Comparison of ENCODE assay signal across 10 mouse cellular contexts in the genomic region with DNA sequence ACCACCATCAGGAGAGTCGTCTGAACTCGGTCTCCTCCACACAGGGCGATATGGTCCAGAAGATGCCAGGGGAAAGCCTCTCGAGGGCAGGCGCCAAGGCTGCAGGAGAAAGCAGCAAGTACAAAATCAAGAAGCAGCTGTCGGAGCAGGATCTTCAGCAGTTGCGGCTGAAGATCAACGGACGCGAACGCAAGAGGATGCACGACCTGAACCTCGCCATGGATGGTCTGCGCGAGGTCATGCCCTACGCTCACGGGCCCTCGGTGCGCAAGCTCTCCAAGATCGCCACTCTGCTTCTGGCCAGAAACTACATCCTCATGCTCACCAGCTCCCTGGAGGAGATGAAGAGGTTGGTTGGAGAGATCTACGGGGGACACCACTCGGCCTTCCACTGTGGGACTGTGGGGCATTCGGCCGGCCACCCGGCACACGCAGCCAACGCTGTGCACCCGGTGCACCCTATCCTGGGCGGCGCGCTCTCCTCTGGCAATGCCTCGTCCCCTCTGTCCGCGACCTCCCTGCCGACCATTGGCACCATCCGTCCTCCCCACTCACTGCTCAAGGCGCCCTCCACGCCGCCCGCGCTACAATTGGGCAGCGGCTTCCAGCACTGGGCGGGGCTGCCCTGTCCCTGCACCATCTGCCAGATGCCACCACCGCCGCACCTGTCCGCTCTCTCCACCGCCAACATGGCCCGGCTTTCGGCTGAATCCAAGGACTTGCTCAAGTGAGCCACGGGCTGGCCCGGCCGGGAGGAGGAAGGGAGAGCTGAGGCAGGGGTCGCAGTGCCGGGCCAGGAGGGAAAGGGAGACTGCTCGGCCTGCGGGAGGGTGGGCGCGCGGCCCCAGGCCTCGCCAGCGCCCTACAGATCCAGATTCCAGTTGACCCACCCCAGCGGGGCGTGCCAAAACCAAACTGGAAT. TPM values are rescaled to one million over a fixed set of nuclear protein-coding genes. Genes with fewer than 3 reads are reported as not detected.
DNase-seq lines count a peak whose midpoint lies in the region; ATAC-seq and TF ChIP-seq lines count a peak whose summit lies in the region.
"Had no signal": no experiment of that assay in that cellular context is flagged by ENCODE, and none has a peak within 500 bp of the region (broad histone marks: within the 10 kb centered on the region; RNA-seq: fewer than 3 reads in every experiment).

No protein-coding gene starts in this region.

- H3K4me2 ChIP-seq in lung, embryonic 16.5 days (ENCODE audit: low read depth, low read length): no peak overlapping the region
- H3K4me2 ChIP-seq in intestine, postnatal 0 days (replicated peaks; ENCODE audit: low read depth): 0 out of 2 replicates have a peak overlapping the region, but pooled peaks have one; percentile 21
- H3K4me2 ChIP-seq in stomach, embryonic 16.5 days (ENCODE audit: low read depth, low read length): peak overlapping the region; percentile 27; the same call in 1 of the 2 replicates

- no peak for ATAC-seq in lung, embryonic 16.5 days (ENCODE audit: low read depth)
- ATAC-seq in intestine, postnatal 0 days: no peak
- ATAC-seq in stomach, embryonic 16.5 days (ENCODE audit: insufficient read depth, low FRiP score): no peak

- H3K36me3 ChIP-seq in lung, embryonic 16.5 days (ENCODE audit: control insufficient read depth, insufficient read depth, low read length): no peaks in the 10 kb centered on the region
- no peaks in the 10 kb centered on the region for H3K36me3 ChIP-seq in forebrain, embryonic 10.5 days (replicated peaks)
- H3K36me3 ChIP-seq in intestine, postnatal 0 days (ENCODE audit: control insufficient read depth, insufficient read depth): no peaks in the 10 kb centered on the region
- no peaks in the 10 kb centered on the region for H3K36me3 ChIP-seq in stomach, embryonic 16.5 days (ENCODE audit: control insufficient read depth, insufficient read depth, low read length)

- DNase-seq in lung, postnatal 10 days: no peak
- DNase-seq in forebrain, embryonic 10.5 days (ENCODE audit: extremely low spot score, low spot score): peak; percentile 57
- DNase-seq in gastrocnemius, postnatal 4 days (ENCODE audit: low spot score in 2 of 2): no peak
- no peak for DNase-seq in layer of hippocampus, postnatal 10 days (ENCODE audit: low spot score in 2 of 2)
- DNase-seq: adrenal gland, postnatal 14 days had no signal

- peaks cover 94% of the 10 kb centered on the region for H3K27me3 ChIP-seq in lung, embryonic 16.5 days (ENCODE audit: control insufficient read depth, insufficient read depth, low read depth, low read length)
- peaks cover 100% of the 10 kb centered on the region for H3K27me3 ChIP-seq in forebrain, embryonic 10.5 days (ENCODE audit: poor library complexity, severe bottlenecking)
- peaks cover 99% of the 10 kb centered on the region for H3K27me3 ChIP-seq in intestine, postnatal 0 days (replicated peaks; ENCODE audit: control insufficient read depth, insufficient read depth, low read length)
- H3K27me3 ChIP-seq in stomach, embryonic 16.5 days (ENCODE audit: control insufficient read depth, insufficient read depth, low read length): peaks cover 86% of the 10 kb centered on the region

- under 1% methylated on average over 63 of the region's 63 CpGs for WGBS in lung, embryonic 16.5 days
- under 1% methylated on average over 63 of the region's 63 CpGs for WGBS in forebrain, embryonic 10.5 days
- WGBS in intestine, postnatal 0 days: under 1% methylated on average over 63 of the region's 63 CpGs
- WGBS in stomach, embryonic 16.5 days: 2% methylated on average over 63 of the region's 63 CpGs

- no peaks in the 10 kb centered on the region for H3K4me1 ChIP-seq in lung, embryonic 16.5 days (replicated peaks; ENCODE audit: control insufficient read depth, insufficient read depth, low read length)
- H3K4me1 ChIP-seq in forebrain, embryonic 10.5 days: peaks cover 33% of the 10 kb centered on the region
- no peaks in the 10 kb centered on the region for H3K4me1 ChIP-seq in intestine, postnatal 0 days (replicated peaks; ENCODE audit: control insufficient read depth, insufficient read depth, low read length)
- no peaks in the 10 kb centered on the region for H3K4me1 ChIP-seq in stomach, embryonic 16.5 days (ENCODE audit: control insufficient read depth, insufficient read depth, low read length)

- no peaks in the 10 kb centered on the region for H3K9me3 ChIP-seq in lung, embryonic 16.5 days (ENCODE audit: control insufficient read depth, low read length)
- no peaks in the 10 kb centered on the region for H3K9me3 ChIP-seq in forebrain, embryonic 10.5 days
- H3K9me3 ChIP-seq in intestine, postnatal 0 days (ENCODE audit: control insufficient read depth): no peaks in the 10 kb centered on the region
- no peaks in the 10 kb centered on the region for H3K9me3 ChIP-seq in stomach, embryonic 16.5 days (replicated peaks; ENCODE audit: control insufficient read depth, low read length)

- H3K27ac ChIP-seq in lung, embryonic 16.5 days (ENCODE audit: low read length): no peak overlapping the region
- peak overlapping the region; percentile 26; the same call in 1 of the 2 replicates for H3K27ac ChIP-seq in forebrain, embryonic 10.5 days
- no peak overlapping the region for H3K27ac ChIP-seq in intestine, postnatal 0 days (ENCODE audit: low read depth, low read length)
- H3K27ac ChIP-seq in stomach, embryonic 16.5 days (ENCODE audit: low read length): no peak overlapping the region

- H3K4me3 ChIP-seq in lung, embryonic 16.5 days (ENCODE audit: low read length): 0 out of 2 replicates have a peak overlapping the region, but pooled peaks have one; percentile 4
- peak overlapping the region; percentile 47 for H3K4me3 ChIP-seq in forebrain, embryonic 10.5 days
- 0 out of 2 replicates have a peak overlapping the region, but pooled peaks have one; percentile 2 for H3K4me3 ChIP-seq in intestine, postnatal 0 days (ENCODE audit: low read depth, low read length)
- H3K4me3 ChIP-seq in stomach, embryonic 16.5 days (replicated peaks; ENCODE audit: low read length): peak overlapping the region; percentile 2; the same call in 1 of the 2 replicates

- no peak overlapping the region for H3K9ac ChIP-seq in lung, embryonic 16.5 days (ENCODE audit: low read length)
- no peak overlapping the region for H3K9ac ChIP-seq in intestine, postnatal 0 days (ENCODE audit: low read depth, low read length)
- no peak overlapping the region for H3K9ac ChIP-seq in stomach, embryonic 16.5 days (ENCODE audit: low read length)

- no peak for TF ChIP-seq CTCF in intestine, postnatal 0 days (IDR thresholded peaks at IDR 0.05; ENCODE audit: low read depth)

RNA-seq across cellular contexts. Expression of gene Olig3, which starts 0.6 kb away (rescaled TPM):
- polyA plus RNA-seq in lung, embryonic 16.5 days (2015; fragmentation: Nextera tagmentation; extraction: Ambion mirVana): not detected in 2 replicates
- 2.1 and 8.1 TPM in 2 replicates for polyA plus RNA-seq in forebrain, embryonic 10.5 days (2016; fragmentation: Nextera tagmentation; extraction: Ambion mirVana)
- not detected in 2 replicates for polyA plus RNA-seq in intestine, postnatal 0 days (2015; fragmentation: Nextera tagmentation; extraction: Ambion mirVana)
- not detected in 2 replicates for polyA plus RNA-seq in stomach, embryonic 16.5 days (2015; fragmentation: Nextera tagmentation; extraction: Ambion mirVana)
- not detected for total RNA-seq in gastrocnemius, postnatal 4 days (2021)
- total RNA-seq in layer of hippocampus, postnatal 10 days (2021): not detected
- total RNA-seq: adrenal gland, postnatal 14 days; gastrocnemius, adult 18-20 months had no signal
- polyA plus RNA-seq: liver, embryonic 16.5 days had no signal
